Mouse (Mus musculus) thymus, adult 2 months (tissue): ENCODE measurements around the gene Smg8.

Experiments
- CTCF ChIP-seq: fragments of 200-500 bp; IDR thresholded peaks from 2 replicates; pipeline ENCODE4 v1.5.1; 2012; ENCODE audit warnings: mild to moderate bottlenecking, control low read depth, low read length, moderate library complexity, borderline replicate concordance; ENCODE audit not compliant: control insufficient read depth, poor library complexity, insufficient read depth; ENCODE audit errors: extremely low read depth
- POLR2A ChIP-seq: fragments of 200-500 bp; IDR thresholded peaks from 2 replicates; pipeline ENCODE4 v1.6.1; 2012; ENCODE audit warnings: mild to moderate bottlenecking, low read length, control low read depth, moderate library complexity; ENCODE audit not compliant: control insufficient read depth, poor library complexity, insufficient read depth; ENCODE audit errors: extremely low read depth

- TF ChIP-seq CTCF, result 0 out of 2 replicates have a peak, but pooled peaks have one; percentile 35
- 0 out of 2 replicates have a peak, but pooled peaks have one; percentile 18 for TF ChIP-seq POLR2A
Measured at GRCm38 (mm10) chr11:87108755-87109518, 22.4 kb upstream of the Smg8 start, which contains the start of gene Ska2.
